Mouse (Mus musculus) monocyte, adult 5-6 weeks (primary cell): ENCODE results near the gene Gfm1. TPM values are rescaled to one million over a fixed set of nuclear protein-coding genes. Genes with fewer than 3 reads are reported as not detected.

ENCODE experiments used
- ATAC-seq: fragments of 153-309, 156-312 bp; replicated peaks from 2 replicates; pipeline ENCODE4 v1.8.0; 2017; ENCODE audit warnings: mild to moderate bottlenecking; ENCODE audit not compliant: low TSS enrichment, insufficient number of reproducible peaks, severe bottlenecking, poor library complexity, low FRiP score
- total RNA-seq: library from RNA; stranded (forward); fragments of 200-1000, 200-491, 200-594 nt; gene quantifications from 3 replicates; pipeline ENCODE4 v1.2.3, GENCODE M21; 2017

Gene Gfm1
- total RNA-seq, 1 experiment from 2014 or later: 21.0 TPM

GRCm38 (mm10) chr3:67492086-67492869, 62.4 kb downstream of the Gfm1 start:
- ATAC-seq: no peak

- no peak for ATAC-seq
These were observed 63.2 kb downstream of the Gfm1 start for GRCm38 (mm10) chr3:67493132-67493531.

DNA sequence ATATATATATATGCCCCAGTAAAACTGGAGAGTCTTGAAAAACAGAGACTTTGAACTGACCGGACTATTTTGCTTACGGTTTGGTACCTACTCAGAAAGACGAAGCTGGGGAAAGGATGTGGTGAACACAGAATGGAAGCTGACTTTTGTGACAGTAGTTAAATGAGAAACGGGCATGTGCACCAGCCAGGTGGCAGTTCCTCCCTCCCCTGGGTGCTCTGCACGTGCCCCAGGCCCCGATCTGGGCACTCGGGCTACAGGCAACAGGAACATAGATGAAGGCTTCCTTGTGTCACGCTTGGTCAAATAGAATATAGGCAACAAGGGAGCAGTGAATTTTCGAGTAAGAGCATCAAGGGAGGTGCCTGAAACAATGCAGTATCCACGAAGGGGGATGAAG, 66.4 kb downstream of the Gfm1 start:
- no peak for ATAC-seq

- ATAC-seq: no peak
These were observed 68.1 kb downstream of the Gfm1 start for GRCm38 (mm10) chr3:67497998-67498397.

DNA sequence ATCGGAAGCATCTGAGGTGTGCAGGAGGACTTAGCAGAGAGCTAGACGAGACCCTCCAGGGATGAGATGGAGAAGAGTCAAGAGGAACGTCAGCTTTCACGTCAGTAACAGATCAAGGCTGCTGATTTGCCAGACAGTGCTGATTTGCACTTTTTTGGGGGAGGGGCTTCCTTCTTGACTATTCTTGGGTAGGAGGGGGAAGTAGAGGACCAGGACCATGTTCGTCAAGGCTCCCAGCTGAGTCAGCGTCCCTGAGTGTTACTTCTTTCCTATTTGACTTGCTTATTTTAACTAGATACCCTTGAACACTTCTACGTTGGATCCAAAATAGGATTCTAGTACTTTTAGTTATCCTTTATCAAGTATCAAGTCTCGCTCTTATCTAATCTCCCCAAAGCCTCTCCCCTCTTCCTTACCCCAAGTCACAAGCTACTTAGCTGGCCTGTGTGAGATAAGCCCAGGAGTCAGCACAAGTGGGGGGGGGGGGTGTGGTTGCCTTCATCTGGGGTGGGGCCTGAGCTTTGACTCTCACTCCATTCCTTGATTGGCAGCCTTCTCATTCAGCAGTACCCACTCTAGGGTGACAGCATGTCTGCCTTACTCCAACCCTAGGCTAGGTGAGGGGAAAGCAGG, 69.0 kb downstream of the Gfm1 start:
- ATAC-seq: no peak

GRCm38 (mm10) chr3:67499406-67499791, 69.5 kb downstream of the Gfm1 start:
- no peak for ATAC-seq

- ATAC-seq: no peak
These were observed 74.0 kb downstream of the Gfm1 start for GRCm38 (mm10) chr3:67503878-67504277.

DNA sequence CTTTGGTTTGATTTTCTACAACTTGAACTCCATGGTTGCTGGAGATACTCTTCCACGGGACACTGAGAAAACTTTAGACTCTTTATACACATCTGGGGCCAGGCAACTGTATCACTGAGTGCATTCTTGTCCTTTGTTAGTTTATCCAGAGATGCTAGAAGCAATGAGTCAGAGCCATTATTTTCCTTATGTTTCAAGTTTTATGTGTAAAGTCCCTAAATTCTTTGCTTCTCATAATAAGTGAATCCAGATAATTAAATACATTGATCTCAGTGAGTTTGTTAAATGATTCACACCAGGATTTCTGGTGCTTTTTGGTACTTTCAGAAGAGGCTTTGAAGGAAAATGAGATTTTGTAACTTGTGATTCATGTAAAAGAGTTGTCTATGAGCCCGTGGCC, 75.4 kb downstream of the Gfm1 start:
- no peak for ATAC-seq

DNA sequence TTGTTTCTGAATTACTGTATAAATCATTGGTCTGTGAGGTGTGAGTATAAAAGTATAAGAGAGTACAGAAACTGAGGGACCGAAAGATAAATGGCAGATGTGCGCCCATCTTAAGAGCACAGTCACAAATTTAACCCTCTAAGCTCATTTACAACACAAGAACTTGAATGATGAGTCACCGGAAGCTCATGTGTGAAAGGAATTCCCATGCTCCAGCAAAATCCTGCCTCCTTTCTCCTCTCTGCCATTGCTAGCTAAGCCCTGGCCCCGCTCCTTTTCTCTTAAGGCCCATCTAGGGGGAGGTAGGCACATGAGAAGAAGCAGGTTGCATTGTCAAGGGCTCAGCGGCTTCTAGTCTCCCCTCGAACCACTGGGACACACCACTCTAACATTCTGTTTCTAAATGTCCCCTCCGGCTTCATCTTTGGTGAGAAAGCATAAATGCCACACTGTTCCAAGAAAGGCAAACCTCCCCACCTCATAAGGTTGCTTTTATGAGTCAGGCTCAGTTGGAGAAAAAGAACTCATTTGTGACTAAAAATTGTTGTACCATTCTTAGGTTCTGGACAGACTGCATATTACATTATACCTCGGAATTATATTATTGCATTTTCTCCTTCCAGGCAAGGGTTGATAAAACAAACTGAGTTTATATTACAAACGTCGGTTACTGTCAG, 78.5 kb downstream of the Gfm1 start:
- no peak for ATAC-seq

DNA sequence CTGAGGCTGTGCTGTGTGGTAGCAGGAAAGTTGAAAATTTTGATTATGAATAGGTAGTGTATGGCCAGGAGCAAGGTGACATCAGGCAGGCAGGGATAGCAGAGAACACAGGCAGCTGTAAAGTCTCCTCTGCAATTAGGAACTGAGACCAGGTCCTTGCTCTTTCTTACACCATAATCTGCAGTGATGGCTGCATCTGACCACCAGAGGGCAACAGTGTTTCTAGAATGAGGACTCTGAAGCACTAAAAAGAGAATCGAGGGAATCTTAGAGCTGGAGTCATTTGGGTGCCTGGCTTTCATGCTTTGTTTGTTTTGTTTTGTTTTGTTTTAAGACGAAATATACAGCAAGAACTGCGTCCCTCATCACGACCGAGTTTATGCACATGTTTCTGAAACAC, 82.9 kb downstream of the Gfm1 start:
- ATAC-seq: peak; percentile 73

GRCm38 (mm10) chr3:67514801-67515273, 84.9 kb downstream of the Gfm1 start:
- no peak for ATAC-seq

DNA sequence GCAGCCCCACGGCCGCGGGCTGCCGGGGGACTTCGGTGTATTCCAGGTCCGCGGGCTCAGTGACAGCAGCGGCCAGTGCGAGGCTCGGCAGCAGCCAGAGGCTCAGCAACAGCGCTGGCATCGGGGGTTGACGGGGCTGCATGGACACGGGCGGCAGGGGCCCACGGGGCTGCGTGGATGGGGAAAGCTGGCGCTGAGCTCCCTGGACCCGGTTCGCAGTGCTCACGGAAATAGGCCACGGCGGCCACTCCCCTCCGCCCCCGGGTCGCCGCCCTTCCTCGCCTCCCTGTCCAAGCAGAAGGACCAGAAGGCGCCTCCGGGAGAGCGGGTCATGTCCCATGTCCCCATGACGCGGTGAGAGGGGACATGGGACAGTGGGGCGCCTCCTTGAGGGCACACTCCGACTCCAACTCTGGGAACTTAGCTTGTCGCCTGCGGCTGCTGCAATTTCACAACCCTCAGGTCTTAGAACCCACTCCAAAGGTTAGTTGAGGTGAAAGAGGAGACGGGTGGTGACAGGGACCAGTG, 85.4 kb downstream of the Gfm1 start, which contains the start of gene Rarres1:
Rarres1 (minus strand) TSS at position 250 of the 528 bp plus-strand sequence.
- no peak for ATAC-seq

GRCm38 (mm10) chr3:67520568-67521143, 90.8 kb downstream of the Gfm1 start:
- no peak for ATAC-seq

GRCm38 (mm10) chr3:67522709-67523108, 92.8 kb downstream of the Gfm1 start:
- ATAC-seq: no peak

- peak; percentile 27; the same call in 1 of the 2 replicates for ATAC-seq
These were observed 94.9 kb downstream of the Gfm1 start for GRCm38 (mm10) chr3:67524768-67525167.
